Mouse (Mus musculus) heart, postnatal 0 days (tissue): ENCODE measurements around the gene Acvr1b. TPM values are rescaled to one million over a fixed set of nuclear protein-coding genes. Genes with fewer than 3 reads are reported as not detected.

Experiments used
- ATAC-seq: fragments of 200-750 bp; cut with Nextera tagmentation; 2 replicates; pipeline ENCODE4 v1.8.0; 2017; ENCODE audit warnings: low read depth, moderate number of reproducible peaks, moderate library complexity; ENCODE audit not compliant: insufficient read depth
- DNase-seq: peaks from one replicate; pipeline ENCODE4 v3.0.0-alpha.2; 2016; ENCODE audit warnings: low spot score
- H3K27ac ChIP-seq: fragments of 300-500 bp; sonication (generic); 2 replicates; pipeline ENCODE4 v1.5.1; 2014; ENCODE audit warnings: low read depth, mild to moderate bottlenecking
- H3K27me3 ChIP-seq: fragments of 300-500 bp; sonication (generic); 2 replicates; pipeline ENCODE4 v1.6.1; 2014; ENCODE audit warnings: low read length, mixed read lengths; ENCODE audit not compliant: control insufficient read depth, insufficient read depth
- H3K36me3 ChIP-seq: fragments of 300-500 bp; sonication (generic); replicated peaks from 2 replicates; pipeline ENCODE4 v1.6.1; 2014; ENCODE audit warnings: low read length, mixed read lengths; ENCODE audit not compliant: control insufficient read depth, insufficient read depth
- H3K4me1 ChIP-seq: fragments of 300-500 bp; sonication (generic); 2 replicates; pipeline ENCODE4 v1.6.1; 2014; ENCODE audit warnings: antibody characterized with exemption; ENCODE audit not compliant: control insufficient read depth, insufficient read depth
- H3K4me2 ChIP-seq: fragments of 300-500 bp; sonication (generic); 2 replicates; pipeline ENCODE4 v1.6.1; 2014; ENCODE audit warnings: low read depth, mild to moderate bottlenecking, low read length, moderate library complexity
- H3K4me3 ChIP-seq: fragments of 300-500 bp; sonication (generic); 2 replicates; pipeline ENCODE4 v1.5.1; 2014; ENCODE audit warnings: low read depth, low read length
- H3K9ac ChIP-seq: fragments of 300-500 bp; sonication (generic); replicated peaks from 2 replicates; pipeline ENCODE4 v1.6.1; 2014; ENCODE audit warnings: low read depth, low read length, mixed read lengths
- H3K9me3 ChIP-seq: fragments of 300-500 bp; sonication (generic); replicated peaks from 2 replicates; pipeline ENCODE4 v1.6.1; 2016; ENCODE audit warnings: low read length; ENCODE audit not compliant: control insufficient read depth
- CTCF ChIP-seq: IDR thresholded peaks from 2 replicates; pipeline ENCODE4 v1.5.1; 2016; ENCODE audit warnings: antibody characterized with exemption, control low read depth, low read depth
- EP300 ChIP-seq: IDR thresholded peaks from 2 replicates; pipeline ENCODE4 v1.6.1; 2016; ENCODE audit warnings: antibody characterized with exemption, low read depth
- WGBS: fragments of 180-500 bp; shearing (Covaris S2); extraction: QIAGEN DNeasy Blood & Tissue Kit; methylation state at CpG from one replicate; pipeline ENCODE4 v1.1.7; 2014; 5-methylcytosine and 5-hydroxymethylcytosine counted together
- polyA plus RNA-seq: library from polyadenylated mRNA; unstranded; fragments of >200 nt; fragmentation: Nextera tagmentation; extraction: Ambion mirVana; gene quantifications from 2 replicates; pipeline ENCODE4 v1.2.1, GENCODE M21; 2015
- total RNA-seq: library from RNA; depleted of rRNA; stranded (reverse); fragments of >200 nt; gene quantifications from 2 replicates; pipeline ENCODE4 v1.2.3, GENCODE M21; 2014; ENCODE audit warnings: low replicate concordance

Gene Acvr1b
- total and polyA plus RNA-seq, 2 experiments from 2014 or later, result 5.8 to 25.9 TPM

- Histone ChIP-seq H3K9ac (no peak overlapping the region), H3K4me3 (no peak overlapping the region), H3K27ac (peak overlapping the region; percentile 58), H3K4me2 (peak overlapping the region; percentile 14; the same call in 1 of the 2 replicates), H3K36me3 (no peaks in the 10 kb centered on the region), H3K4me1 (peaks cover 38% of the 10 kb centered on the region), H3K27me3 (no peaks in the 10 kb centered on the region), H3K9me3 (no peaks in the 10 kb centered on the region)
- DNase-seq (peak; percentile 65), ATAC-seq (peak; percentile 27)
- 4% methylated on average over 6 of the region's 6 CpGs for WGBS
- TF ChIP-seq EP300, result no peak
- no peak for TF ChIP-seq CTCF
Measured at GRCm38 (mm10) chr15:101147910-101148273, 26.0 kb upstream of the Acvr1b start.

DNA sequence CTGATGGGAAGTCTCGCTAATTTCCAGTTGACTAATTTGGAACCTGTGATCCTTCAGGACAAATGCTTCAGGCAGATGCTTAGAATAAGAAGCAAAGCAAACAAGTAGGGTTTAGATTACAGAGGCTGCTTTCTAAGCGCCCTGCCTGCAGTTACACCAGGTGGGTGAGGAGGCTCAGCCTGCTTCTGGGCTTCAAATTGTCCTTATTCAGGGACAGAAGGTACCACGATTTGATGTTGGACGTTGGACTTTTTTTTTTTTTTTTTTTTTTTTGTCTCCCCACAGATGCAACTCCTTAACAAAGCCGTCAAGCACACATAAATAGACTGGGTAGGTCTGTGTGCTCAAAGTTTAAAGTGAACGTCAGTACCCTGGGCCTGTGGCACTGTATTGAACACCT, 25.3 kb upstream of the Acvr1b start:
- Histone ChIP-seq H3K4me1 (peaks cover 32% of the 10 kb centered on the region), H3K4me3 (no peak overlapping the region), H3K36me3 (no peaks in the 10 kb centered on the region), H3K27ac (peak overlapping the region; percentile 58), H3K9me3 (no peaks in the 10 kb centered on the region), H3K9ac (no peak overlapping the region), H3K27me3 (no peaks in the 10 kb centered on the region), H3K4me2 (no peak overlapping the region)
- WGBS, result 60% methylated on average over 6 of the region's 6 CpGs
- no peak for TF ChIP-seq CTCF
- TF ChIP-seq EP300, result no peak
- no peak for DNase-seq
- no peak for ATAC-seq

DNA sequence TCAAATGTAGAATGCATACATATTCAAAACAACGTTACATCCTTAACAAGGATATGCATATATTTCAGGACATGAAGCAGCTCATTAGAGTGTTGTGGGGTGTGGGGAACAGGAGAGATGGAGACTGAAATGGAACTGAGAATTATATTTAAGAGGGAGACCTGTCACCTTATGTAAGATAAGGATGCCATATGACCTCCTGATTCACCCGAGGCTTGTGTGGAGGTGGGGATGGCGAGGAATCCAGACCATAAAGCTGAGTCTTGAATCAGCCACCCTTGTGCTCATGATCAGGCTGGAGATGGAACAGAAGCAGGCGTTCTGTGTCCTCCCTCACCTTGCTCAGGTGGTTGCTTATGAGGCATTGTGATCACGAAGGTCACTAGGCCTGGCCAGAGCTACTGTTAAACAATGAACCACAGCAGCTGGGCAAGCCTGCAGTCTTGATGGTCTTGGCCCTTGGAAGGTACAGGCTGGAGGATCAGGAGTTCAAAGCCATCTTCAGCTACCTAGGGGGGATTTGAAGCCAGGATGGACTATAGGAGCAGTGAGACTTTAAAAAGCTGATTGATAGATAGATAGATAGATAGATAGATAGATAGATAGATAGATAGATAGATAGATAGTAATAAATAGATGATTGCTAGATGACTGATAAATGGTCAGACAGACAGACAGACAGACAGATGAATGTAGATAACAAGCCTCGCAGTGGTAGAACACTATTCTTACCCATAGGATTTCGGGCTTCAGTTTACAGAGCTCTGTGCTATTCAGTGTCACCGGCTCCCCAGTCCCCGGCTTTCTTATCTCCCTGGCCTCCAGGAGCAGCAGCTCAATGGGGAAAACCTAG, 22.2 kb upstream of the Acvr1b start:
- ATAC-seq (no peak), DNase-seq (no peak)
- Histone ChIP-seq H3K4me3 (no peak overlapping the region), H3K9ac (no peak overlapping the region), H3K4me1 (peaks cover 17% of the 10 kb centered on the region), H3K27ac (no peak overlapping the region), H3K4me2 (no peak overlapping the region), H3K27me3 (no peaks in the 10 kb centered on the region), H3K36me3 (no peaks in the 10 kb centered on the region), H3K9me3 (no peaks in the 10 kb centered on the region)
- WGBS, result 63% methylated on average over 9 of the region's 9 CpGs
- TF ChIP-seq EP300, result no peak
- TF ChIP-seq CTCF, result no peak

DNA sequence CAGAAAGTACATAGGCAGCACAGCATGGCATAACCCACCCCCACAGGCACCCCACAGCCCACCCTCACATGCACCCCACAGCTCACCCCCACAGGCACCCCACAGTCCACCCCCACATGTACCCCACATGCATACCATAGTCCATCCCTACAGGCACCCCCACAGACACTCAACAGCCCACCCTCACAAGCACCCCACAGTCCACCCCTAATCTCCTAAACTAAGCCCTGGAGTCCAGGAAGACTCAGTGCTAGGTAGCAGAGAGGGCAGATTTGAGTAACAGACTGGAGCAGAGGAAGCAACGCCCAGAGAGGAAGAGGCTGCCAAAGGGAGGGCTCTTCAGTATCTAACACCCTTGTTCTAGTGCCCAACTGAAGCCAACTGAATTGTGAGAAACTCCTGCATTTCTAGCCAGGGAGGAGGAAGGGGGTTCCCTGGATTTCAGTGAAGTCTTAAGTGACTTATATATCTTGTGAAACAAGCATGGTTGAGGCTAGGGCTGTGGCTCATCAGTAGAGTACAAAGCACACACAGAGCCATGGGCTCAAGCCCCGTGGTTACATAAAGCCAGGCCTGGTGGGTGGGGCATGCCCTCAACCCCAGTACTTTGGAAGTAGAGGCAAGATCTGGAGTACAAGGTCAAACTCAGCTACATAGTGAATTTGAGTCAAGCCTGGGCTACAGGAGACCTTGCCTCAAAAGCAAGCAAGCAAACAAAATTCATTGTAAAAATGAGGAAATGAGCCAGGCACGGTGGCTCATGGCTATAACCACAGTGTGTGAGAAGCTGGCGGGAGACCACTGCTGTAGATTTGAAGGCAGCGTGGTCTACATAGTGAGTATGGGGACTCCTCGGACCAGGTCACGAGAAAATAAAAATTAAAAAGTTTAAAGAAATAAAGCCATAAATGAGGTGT, 18.9 kb upstream of the Acvr1b start:
- no peak overlapping the region for H3K27ac ChIP-seq
- H3K36me3 ChIP-seq, result no peaks in the 10 kb centered on the region
- WGBS, result 74% methylated on average over 7 of the region's 7 CpGs
- DNase-seq (no peak), ATAC-seq (no peak)
- TF ChIP-seq EP300 (no peak), CTCF (no peak)
- no peak overlapping the region for H3K4me2 ChIP-seq
- H3K27me3 ChIP-seq, result no peaks in the 10 kb centered on the region
- no peaks in the 10 kb centered on the region; the same call in 1 of the 2 replicates for H3K9me3 ChIP-seq
- no peak overlapping the region for H3K4me3 ChIP-seq
- H3K9ac ChIP-seq, result no peak overlapping the region
- H3K4me1 ChIP-seq, result no peaks in the 10 kb centered on the region

DNA sequence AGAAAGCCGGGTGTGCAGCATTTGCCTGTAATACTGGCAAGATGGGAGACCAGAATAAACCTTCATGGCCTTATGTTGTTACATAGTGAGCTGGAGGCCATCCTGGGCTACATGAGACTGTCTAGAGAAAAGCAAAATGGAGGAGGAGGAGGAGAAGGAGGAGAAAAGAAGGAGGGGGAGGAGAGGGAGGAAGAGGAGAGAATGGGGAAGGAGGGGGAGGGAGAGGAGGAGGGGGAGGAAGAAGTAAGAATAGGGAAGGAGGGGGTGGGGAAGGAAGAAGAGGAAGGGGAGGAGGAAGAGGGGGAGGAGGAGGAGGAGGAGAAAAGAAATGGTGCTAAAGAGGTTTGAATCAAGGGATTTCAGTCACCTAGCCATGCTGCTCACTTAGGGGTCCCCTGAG, 13.7 kb upstream of the Acvr1b start:
- DNase-seq (no peak), ATAC-seq (no peak)
- no peak overlapping the region for H3K4me2 ChIP-seq
- no peak overlapping the region for H3K27ac ChIP-seq
- 22% methylated on average over 1 of the region's 1 CpGs for WGBS
- H3K27me3 ChIP-seq, result no peaks in the 10 kb centered on the region
- TF ChIP-seq CTCF, result no peak
- no peak for TF ChIP-seq EP300
- no peaks in the 10 kb centered on the region; the same call in 1 of the 2 replicates for H3K9me3 ChIP-seq
- no peaks in the 10 kb centered on the region for H3K36me3 ChIP-seq
- no peak overlapping the region for H3K9ac ChIP-seq
- H3K4me1 ChIP-seq, result peaks cover 9% of the 10 kb centered on the region; the same call in 1 of the 2 replicates
- no peak overlapping the region for H3K4me3 ChIP-seq
